Mouse (Mus musculus): Measurements from ENCODE around the gene Dpp7. TPM values are rescaled to one million over a fixed set of nuclear protein-coding genes. Genes with fewer than 3 reads are reported as not detected.
A peak's percentile ranks its signal among the peaks of the same experiment; 100 is the strongest.

Dpp7 gene
- polyA plus RNA-seq, 1 experiment = 29.4 TPM

- Histone ChIP-seq H3K27ac (ENCODE audit: insufficient read depth, low read length) (no peak overlapping the region), H3K36me3 (ENCODE audit: control insufficient read depth, insufficient read depth, low read length, poor library complexity, severe bottlenecking) (peaks cover 14% of the 10 kb centered on the region), H3K4me3 (ENCODE audit: low read depth, low read length) (peak overlapping the region; percentile 94), H3K27me3 (ENCODE audit: control insufficient read depth, insufficient read depth, low read length, poor library complexity, severe bottlenecking) (no peaks in the 10 kb centered on the region), H3K9ac (ENCODE audit: low read depth, poor library complexity, severe bottlenecking) (0 out of 2 replicates have a peak overlapping the region, but pooled peaks have one; percentile 75), H3K4me1 (ENCODE audit: control insufficient read depth, insufficient read depth, low read length) (peaks cover 3% of the 10 kb centered on the region), H3K9me3 (replicated peaks; ENCODE audit: control insufficient read depth, insufficient read depth, low read length, poor library complexity, severe bottlenecking) (no peaks in the 10 kb centered on the region)
- TF ChIP-seq EP300 (IDR thresholded peaks at IDR 0.05; ENCODE audit: insufficient read depth, low read depth, low read length) = no peak
- no peak for TF ChIP-seq CTCF (IDR thresholded peaks at IDR 0.05; ENCODE audit: low read depth, low read length)
- no peak for TF ChIP-seq POLR2A (IDR thresholded peaks at IDR 0.05; ENCODE audit: insufficient read depth, low read length)
Observed at GRCm38 (mm10) chr2:25364313-25364712, 8.2 kb upstream of the Dpp7 start.

DNA sequence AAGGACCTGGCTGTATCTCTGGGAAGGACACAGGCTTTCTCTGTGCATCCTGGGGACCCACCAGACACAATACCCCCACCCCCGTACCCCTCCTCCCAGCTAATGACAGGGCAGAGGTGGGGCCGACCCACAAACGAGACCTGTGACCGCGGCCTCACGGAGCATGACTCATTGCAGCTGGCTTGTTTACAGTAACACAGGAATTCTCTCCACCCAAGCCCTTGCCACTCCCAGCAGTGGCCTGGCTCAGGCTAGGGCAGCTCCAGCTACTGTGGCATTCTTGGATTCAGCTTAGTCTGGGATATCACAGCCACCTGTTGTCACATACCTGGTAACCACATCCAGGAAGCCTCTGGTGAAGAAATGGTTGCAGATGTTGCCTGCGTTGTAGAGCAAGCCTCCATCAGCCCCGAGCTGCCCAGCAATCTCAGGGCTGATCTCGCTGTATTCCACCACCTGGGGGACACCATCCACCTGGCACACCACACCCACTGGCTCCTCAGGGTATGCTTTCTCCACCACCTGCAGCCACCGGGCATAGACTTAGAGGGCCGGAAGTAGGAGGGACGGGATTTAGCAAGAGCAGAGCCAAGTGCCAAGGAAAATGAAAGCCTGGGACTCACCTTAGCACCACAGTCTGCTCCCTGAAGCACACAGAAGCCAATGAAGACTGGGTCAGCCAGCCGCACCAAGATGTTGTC lies 7.5 kb upstream of the Dpp7 start:
- TF ChIP-seq EP300 (IDR thresholded peaks at IDR 0.05; ENCODE audit: insufficient read depth, low read depth, low read length) (no peak), CTCF (IDR thresholded peaks at IDR 0.05; ENCODE audit: low read depth, low read length) (no peak), POLR2A (IDR thresholded peaks at IDR 0.05; ENCODE audit: insufficient read depth, low read length) (no peak)
- no peaks in the 10 kb centered on the region for H3K27me3 ChIP-seq (ENCODE audit: control insufficient read depth, insufficient read depth, low read length, poor library complexity, severe bottlenecking)
- peaks cover 14% of the 10 kb centered on the region for H3K36me3 ChIP-seq (ENCODE audit: control insufficient read depth, insufficient read depth, low read length, poor library complexity, severe bottlenecking)
- peaks cover 3% of the 10 kb centered on the region for H3K4me1 ChIP-seq (ENCODE audit: control insufficient read depth, insufficient read depth, low read length)
- H3K9me3 ChIP-seq (replicated peaks; ENCODE audit: control insufficient read depth, insufficient read depth, low read length, poor library complexity, severe bottlenecking) = no peaks in the 10 kb centered on the region
- H3K4me3 ChIP-seq (ENCODE audit: low read depth, low read length) = 0 out of 2 replicates have a peak overlapping the region, but pooled peaks have one; percentile 1
- H3K27ac ChIP-seq (ENCODE audit: insufficient read depth, low read length) = no peak overlapping the region
- no peak overlapping the region for H3K9ac ChIP-seq (ENCODE audit: low read depth, poor library complexity, severe bottlenecking)

GRCm38 (mm10) chr2:25359848-25360247 lies 3.7 kb upstream of the Dpp7 start:
- Histone ChIP-seq H3K9me3 (replicated peaks; ENCODE audit: control insufficient read depth, insufficient read depth, low read length, poor library complexity, severe bottlenecking) (no peaks in the 10 kb centered on the region), H3K27me3 (ENCODE audit: control insufficient read depth, insufficient read depth, low read length, poor library complexity, severe bottlenecking) (no peaks in the 10 kb centered on the region), H3K27ac (ENCODE audit: insufficient read depth, low read length) (no peak overlapping the region), H3K4me1 (ENCODE audit: control insufficient read depth, insufficient read depth, low read length) (peaks cover 3% of the 10 kb centered on the region), H3K9ac (ENCODE audit: low read depth, poor library complexity, severe bottlenecking) (no peak overlapping the region), H3K4me3 (ENCODE audit: low read depth, low read length) (no peak overlapping the region), H3K36me3 (ENCODE audit: control insufficient read depth, insufficient read depth, low read length, poor library complexity, severe bottlenecking) (peaks cover 14% of the 10 kb centered on the region)
- no peak for TF ChIP-seq CTCF (IDR thresholded peaks at IDR 0.05; ENCODE audit: low read depth, low read length)
- TF ChIP-seq POLR2A (IDR thresholded peaks at IDR 0.05; ENCODE audit: insufficient read depth, low read length) = no peak
- TF ChIP-seq EP300 (IDR thresholded peaks at IDR 0.05; ENCODE audit: insufficient read depth, low read depth, low read length) = no peak

- peak overlapping the region; percentile 91 for H3K4me3 ChIP-seq (ENCODE audit: low read depth, low read length)
- H3K9ac ChIP-seq (ENCODE audit: low read depth, poor library complexity, severe bottlenecking) = peak overlapping the region; percentile 56
- TF ChIP-seq EP300 (IDR thresholded peaks at IDR 0.05; ENCODE audit: insufficient read depth, low read depth, low read length) = no peak
- no peak for TF ChIP-seq CTCF (IDR thresholded peaks at IDR 0.05; ENCODE audit: low read depth, low read length)
- no peak for TF ChIP-seq POLR2A (IDR thresholded peaks at IDR 0.05; ENCODE audit: insufficient read depth, low read length)
- peaks cover 6% of the 10 kb centered on the region; the same call in 1 of the 2 replicates for H3K36me3 ChIP-seq (ENCODE audit: control insufficient read depth, insufficient read depth, low read length, poor library complexity, severe bottlenecking)
- H3K27ac ChIP-seq (ENCODE audit: insufficient read depth, low read length) = no peak overlapping the region
- H3K9me3 ChIP-seq (replicated peaks; ENCODE audit: control insufficient read depth, insufficient read depth, low read length, poor library complexity, severe bottlenecking) = no peaks in the 10 kb centered on the region
- no peaks in the 10 kb centered on the region for H3K27me3 ChIP-seq (ENCODE audit: control insufficient read depth, insufficient read depth, low read length, poor library complexity, severe bottlenecking)
- H3K4me1 ChIP-seq (ENCODE audit: control insufficient read depth, insufficient read depth, low read length) = no peaks in the 10 kb centered on the region
Observed at GRCm38 (mm10) chr2:25355419-25356066, 616 bp downstream of the Dpp7 start.

GRCm38 (mm10) chr2:25354211-25354610 lies 1.9 kb downstream of the Dpp7 start:
- no peak overlapping the region for H3K27ac ChIP-seq (ENCODE audit: insufficient read depth, low read length)
- TF ChIP-seq EP300 (IDR thresholded peaks at IDR 0.05; ENCODE audit: insufficient read depth, low read depth, low read length) (no peak), POLR2A (IDR thresholded peaks at IDR 0.05; ENCODE audit: insufficient read depth, low read length) (no peak), CTCF (IDR thresholded peaks at IDR 0.05; ENCODE audit: low read depth, low read length) (no peak)
- H3K9me3 ChIP-seq (replicated peaks; ENCODE audit: control insufficient read depth, insufficient read depth, low read length, poor library complexity, severe bottlenecking) = no peaks in the 10 kb centered on the region
- H3K27me3 ChIP-seq (ENCODE audit: control insufficient read depth, insufficient read depth, low read length, poor library complexity, severe bottlenecking) = no peaks in the 10 kb centered on the region
- H3K9ac ChIP-seq (ENCODE audit: low read depth, poor library complexity, severe bottlenecking) = no peak overlapping the region
- peaks cover 12% of the 10 kb centered on the region; the same call in 1 of the 2 replicates for H3K36me3 ChIP-seq (ENCODE audit: control insufficient read depth, insufficient read depth, low read length, poor library complexity, severe bottlenecking)
- H3K4me1 ChIP-seq (ENCODE audit: control insufficient read depth, insufficient read depth, low read length) = no peaks in the 10 kb centered on the region
- no peak overlapping the region for H3K4me3 ChIP-seq (ENCODE audit: low read depth, low read length)

- Histone ChIP-seq H3K9ac (ENCODE audit: low read depth, poor library complexity, severe bottlenecking) (no peak overlapping the region), H3K27me3 (ENCODE audit: control insufficient read depth, insufficient read depth, low read length, poor library complexity, severe bottlenecking) (no peaks in the 10 kb centered on the region), H3K4me1 (ENCODE audit: control insufficient read depth, insufficient read depth, low read length) (no peaks in the 10 kb centered on the region), H3K4me3 (ENCODE audit: low read depth, low read length) (no peak overlapping the region), H3K27ac (ENCODE audit: insufficient read depth, low read length) (no peak overlapping the region), H3K36me3 (ENCODE audit: control insufficient read depth, insufficient read depth, low read length, poor library complexity, severe bottlenecking) (peaks cover 25% of the 10 kb centered on the region; the same call in 1 of the 2 replicates), H3K9me3 (replicated peaks; ENCODE audit: control insufficient read depth, insufficient read depth, low read length, poor library complexity, severe bottlenecking) (no peaks in the 10 kb centered on the region)
- TF ChIP-seq POLR2A (IDR thresholded peaks at IDR 0.05; ENCODE audit: insufficient read depth, low read length) (no peak), EP300 (IDR thresholded peaks at IDR 0.05; ENCODE audit: insufficient read depth, low read depth, low read length) (no peak), CTCF (IDR thresholded peaks at IDR 0.05; ENCODE audit: low read depth, low read length) (no peak)
Observed at GRCm38 (mm10) chr2:25350701-25351100, 5.5 kb downstream of the Dpp7 start.
